Mouse (Mus musculus) spleen, adult 2 months (tissue): ENCODE measurements around the gene Dapp1.

Experiments
- CTCF ChIP-seq: fragments of 200-500 bp; IDR thresholded peaks from 2 replicates; pipeline ENCODE4 v1.5.1; 2011; ENCODE audit warnings: mild to moderate bottlenecking, inconsistent platforms; ENCODE audit not compliant: insufficient read depth, insufficient read length, insufficient replicate concordance; ENCODE audit errors: extremely low read depth
- POLR2A ChIP-seq: fragments of 200-500 bp; IDR thresholded peaks from 2 replicates; pipeline ENCODE4 v1.6.1; 2011; ENCODE audit warnings: low read depth, low read length, inconsistent platforms

- TF ChIP-seq CTCF = no peak
- TF ChIP-seq POLR2A = no peak
These were observed 89.2 kb downstream of the Dapp1 start for GRCm38 (mm10) chr3:137892118-137892517.
